Mouse (Mus musculus) adrenal gland, postnatal 25 days (tissue): ENCODE measurements around the gene Cd82. TPM values are rescaled to one million over a fixed set of nuclear protein-coding genes. Genes with fewer than 3 reads are reported as not detected.
A peak's percentile ranks its signal among the peaks of the same experiment; 100 is the strongest.

Experiments
- DNase-seq: peaks from one replicate; pipeline ENCODE4 v3.0.0; 2021; ENCODE audit warnings: mixed read lengths
- total RNA-seq: library from RNA; stranded (reverse); gene quantifications from 2 replicates; pipeline ENCODE4 v1.2.3, GENCODE M21; 2021

Cd82 gene
- total RNA-seq, 1 experiment from 2014 or later = 54.8 TPM

DNA sequence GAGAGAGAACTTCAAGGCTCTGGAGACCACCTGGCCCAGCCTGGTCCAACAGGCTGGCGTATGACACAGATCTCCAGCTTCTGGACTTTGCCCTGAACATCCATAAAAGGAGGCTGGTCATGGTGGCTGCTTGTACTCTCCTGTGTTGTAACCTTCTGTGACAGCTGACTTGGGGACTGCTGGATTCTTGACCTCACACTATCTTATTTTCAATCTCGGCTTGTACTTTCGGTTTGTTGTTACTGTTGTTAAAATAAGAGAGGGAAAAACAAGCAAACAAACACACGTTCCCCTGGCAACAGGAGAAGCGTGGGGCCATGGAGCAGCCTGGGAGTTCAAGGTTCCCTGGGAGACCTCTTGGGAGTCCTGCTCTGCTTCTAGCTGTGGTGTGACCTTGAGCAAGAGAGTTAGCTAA lies 17.7 kb downstream of the Cd82 start:
- DNase-seq = no peak

DNA sequence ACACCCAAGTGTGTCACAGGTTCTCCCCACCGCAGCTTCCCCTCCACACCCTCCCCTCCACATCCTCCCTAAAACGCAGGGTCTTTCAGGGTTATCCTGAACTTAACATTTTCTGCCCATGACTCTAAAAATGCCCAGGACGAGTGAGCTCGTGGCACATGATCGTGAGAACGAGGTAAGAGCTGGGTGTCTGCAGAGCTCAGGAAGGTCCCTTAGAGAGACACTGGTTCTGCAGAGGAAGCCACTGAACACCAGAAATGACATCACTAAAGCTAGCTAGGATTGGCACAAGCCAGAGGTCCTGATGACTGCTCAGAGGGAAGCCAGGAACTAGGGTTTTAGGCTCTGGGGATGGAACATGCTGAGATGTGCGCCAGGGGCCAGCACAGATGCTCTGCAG lies 18.7 kb downstream of the Cd82 start:
- no peak for DNase-seq

DNA sequence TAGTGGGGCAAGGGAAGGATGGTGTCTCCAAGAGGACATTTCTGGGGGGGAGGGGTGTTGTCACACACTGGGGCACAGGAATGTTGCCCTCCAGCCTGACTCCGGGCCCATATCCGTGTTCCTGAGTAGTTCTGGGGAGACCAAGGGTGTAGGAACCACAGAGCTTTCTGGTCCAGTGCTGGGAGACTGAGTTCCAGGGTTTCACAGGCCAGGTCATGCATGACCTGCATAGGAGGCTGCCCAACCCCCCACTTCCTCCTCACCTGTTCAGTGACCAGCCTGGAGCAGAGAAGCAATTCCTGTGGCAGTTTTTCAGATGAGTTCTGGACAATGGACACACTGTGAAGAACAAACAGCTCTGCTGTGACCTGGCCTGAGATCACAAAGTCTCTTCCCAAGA lies 19.8 kb downstream of the Cd82 start:
- DNase-seq = no peak

DNA sequence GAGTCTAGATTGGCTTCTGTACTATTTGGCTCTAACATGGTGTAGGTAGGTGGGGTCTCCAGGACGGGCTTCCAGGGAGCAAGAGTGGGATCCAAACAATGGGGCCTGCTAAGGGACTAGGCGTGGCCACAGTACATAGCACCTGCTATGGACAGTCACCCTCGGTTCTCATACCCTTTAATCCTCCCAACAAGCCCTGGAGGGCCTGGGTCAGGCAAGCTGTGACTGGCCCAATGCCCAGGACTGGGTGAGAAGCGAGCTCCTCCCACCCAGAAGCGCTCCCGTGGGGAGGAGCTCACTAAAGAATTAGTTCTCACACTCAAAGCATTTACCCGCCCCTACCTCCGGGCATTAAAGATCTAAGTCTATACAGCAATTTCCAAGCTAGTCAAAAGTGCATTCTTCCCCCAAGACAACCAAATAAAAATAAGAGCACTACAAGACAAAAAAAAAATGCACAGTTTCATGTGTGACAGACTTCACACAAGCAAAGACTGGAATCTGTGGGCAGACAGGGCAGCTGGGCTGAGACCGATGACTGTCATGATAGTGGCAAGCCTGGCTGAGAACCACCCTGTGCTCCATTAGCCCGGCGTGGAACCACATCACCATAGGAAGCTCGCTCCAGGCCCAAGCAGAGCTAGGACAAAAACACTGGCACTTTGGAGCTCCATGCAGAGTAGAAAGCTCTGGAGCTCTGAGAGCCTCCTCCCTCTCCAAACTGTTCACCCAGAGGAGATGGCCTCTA lies 23.0 kb downstream of the Cd82 start:
- peak; percentile 13 for DNase-seq

DNA sequence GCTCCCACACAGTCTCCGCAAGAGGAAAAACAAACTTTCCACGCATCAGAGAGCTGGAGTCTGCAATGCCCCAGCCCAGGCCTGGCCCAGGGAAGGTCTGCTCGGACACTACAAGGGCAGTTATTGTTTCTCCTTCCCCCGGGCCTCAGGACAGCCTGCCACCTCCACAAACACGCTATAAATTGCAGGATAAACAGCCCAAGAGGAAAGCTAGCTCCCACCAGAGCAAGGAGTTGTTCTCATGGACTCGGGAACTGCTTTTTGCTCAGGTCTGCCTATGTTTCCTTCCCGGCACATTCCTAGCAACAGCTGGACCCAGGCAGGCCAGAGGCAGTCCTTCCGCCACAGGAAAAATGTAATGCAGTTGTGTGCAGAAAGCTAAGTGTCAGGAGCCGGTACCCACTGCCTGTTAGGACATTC lies 23.6 kb downstream of the Cd82 start:
- no peak for DNase-seq

DNA sequence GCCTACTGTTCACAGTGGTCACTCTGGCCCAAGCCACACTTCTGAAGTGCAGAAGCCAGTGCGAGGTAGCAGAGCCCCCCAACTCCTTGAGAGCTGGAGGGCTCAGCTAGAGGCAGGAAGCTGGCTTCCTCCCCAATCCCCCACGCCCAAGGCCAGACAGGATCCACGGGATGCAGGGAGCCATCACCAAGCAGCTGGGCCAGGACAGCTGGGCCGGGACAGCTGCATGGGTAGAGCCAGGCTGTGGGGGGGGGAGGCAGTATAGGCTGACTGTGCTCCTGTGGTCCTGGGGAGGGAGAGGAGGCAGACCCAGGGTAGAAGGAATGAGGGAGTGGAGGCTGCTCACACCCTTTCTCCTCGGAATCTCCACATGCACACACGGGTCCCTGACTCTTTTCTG lies 24.6 kb downstream of the Cd82 start:
- no peak for DNase-seq

DNA sequence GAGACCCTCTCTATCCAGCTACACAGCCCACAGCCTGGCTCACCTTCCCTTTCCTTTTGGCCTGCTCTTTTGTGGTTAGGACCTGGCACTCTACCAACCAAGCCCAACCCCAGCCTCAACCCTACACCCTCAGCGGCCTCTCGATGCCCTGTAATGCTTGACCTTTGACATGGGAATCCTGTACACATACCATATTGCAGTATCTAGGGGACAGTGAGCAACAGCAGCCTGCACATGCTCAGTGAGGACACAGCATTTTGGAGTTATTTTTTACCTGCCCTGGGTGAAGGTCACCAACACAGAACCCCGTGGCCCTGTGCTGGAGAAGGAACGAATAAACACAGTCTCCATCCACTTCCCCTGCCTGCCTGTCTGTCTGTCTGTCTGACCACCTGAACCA lies 27.4 kb downstream of the Cd82 start:
- DNase-seq = no peak

DNA sequence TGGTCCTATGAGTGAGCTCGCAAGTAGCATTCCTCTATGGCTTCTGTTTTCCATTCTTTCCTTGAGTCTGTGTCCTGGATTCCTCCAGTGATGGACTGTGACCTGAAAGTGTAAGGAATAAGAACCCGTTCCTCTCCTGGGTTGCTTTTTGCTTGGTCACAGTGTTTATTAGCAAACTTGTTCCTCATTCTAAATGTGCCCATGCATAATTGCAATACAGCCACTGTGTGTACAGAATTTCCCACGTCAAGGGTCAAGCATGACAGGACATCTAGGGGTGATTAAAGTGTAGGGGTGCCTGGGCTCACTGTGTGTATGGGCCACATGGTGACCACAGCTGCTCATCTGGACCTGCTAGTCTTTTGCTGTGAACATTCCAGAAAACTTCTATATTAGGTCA lies 28.0 kb downstream of the Cd82 start:
- DNase-seq = no peak

DNA sequence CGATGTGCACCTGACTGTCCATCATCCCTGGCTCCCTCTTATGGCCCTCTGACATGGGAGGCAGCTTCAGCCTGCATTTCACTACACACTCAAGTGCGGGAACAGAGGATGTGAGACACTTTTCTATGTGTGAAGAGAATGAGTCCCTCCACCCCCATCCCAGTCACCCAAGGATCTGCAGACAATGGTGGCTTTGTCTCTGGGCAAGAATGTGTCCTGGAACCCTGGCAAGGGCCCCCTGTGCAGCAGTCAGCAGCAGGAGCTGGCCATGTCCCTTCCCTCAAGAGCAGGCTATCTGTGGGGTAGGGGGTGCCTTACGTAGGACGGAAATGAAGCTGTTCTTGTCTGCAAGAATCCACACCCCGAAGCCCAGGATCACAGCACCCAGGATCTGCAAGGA lies 29.4 kb downstream of the Cd82 start:
- DNase-seq = no peak

DNA sequence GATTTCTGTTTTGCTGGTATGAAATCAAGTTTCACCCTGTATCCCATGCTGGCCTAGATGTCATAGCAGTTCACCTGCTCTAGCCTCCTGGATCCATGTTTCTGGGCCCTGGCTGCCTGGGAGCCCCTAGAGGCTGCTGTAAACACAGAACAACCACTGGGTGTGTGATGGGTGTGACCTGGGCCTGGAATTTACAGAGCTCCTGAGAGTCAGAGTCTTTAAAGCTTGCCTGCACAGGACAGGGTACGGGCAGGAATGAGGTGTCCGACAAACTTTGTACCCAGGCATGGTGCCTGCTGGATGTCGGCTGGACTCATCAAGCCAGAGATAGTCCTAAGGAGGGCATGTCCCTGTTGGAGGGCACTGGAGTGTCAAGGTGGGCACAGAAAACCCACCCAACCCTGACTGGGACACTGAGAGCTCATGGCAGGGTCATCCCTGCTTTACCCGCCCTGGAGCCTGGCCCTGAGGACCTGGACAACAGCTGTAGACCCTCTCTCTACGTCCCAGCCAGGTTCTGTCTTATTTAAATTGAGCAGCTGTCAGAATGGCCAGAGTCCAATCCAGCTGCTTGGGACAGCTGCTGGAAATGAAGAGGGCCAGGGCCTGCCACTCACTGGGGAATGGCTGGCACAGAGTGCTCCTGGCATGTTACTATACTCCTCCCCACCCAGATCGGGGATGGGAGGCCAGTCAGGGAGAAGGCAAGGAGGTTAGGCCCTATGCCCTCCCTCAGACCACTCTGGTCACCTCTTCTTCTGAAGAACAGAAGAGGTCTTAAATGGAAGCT lies 30.1 kb downstream of the Cd82 start:
- no peak for DNase-seq

DNA sequence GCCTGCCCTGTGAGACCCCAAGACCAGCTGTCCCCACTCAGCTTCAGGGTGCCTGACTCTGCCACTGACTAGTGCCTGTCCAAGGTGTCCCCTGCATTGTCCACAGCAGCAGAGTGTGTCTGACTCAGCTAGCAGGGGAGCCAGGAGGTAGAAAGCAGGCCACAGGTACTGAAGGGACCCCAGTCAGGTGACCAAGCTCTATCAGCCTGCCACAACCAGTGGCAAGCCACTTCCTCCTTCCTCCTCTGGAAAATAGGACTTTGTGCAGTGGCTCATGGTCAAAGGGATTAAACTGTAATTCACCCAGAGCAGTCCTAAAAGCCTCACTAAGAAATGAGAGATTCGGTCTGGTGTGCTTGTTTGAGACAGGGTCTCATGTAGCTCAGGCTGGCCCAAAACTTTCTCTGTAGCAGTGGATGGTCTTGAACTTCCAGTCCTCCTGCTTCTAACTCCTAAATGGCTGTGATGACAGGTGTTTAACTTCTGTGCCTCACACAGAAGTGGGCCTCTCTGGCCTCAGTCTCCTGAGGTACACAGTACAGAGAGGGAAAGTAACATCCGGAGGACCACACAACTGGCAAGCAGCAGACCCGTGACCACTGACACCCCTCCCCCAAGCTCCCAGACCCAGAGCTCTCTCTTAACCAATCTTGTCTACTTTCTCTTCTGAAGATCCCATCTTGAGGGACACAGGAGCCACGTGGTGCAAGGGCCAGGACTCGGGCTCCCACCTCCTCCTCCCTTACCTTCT lies 31.2 kb downstream of the Cd82 start:
- DNase-seq = no peak

DNA sequence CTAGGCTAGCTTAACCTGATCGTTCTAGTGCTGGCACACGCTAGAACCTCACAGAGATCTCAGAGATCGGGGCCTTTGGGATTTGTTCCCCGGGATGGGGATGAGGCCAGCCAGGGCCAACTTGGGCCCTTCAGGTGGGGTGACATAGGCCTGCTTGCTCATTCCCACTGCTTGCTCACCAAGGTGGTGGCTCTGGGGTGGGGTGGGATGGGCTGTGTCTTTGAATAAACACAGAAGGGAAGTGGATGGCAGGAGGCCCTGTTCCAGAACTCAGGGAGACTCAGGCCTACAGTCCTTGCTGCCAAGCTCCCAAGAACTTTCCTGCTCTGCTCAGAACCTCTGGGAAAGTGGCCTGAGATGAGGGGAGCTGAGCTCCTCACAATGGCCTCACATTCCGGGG lies 31.9 kb downstream of the Cd82 start:
- DNase-seq = no peak

DNA sequence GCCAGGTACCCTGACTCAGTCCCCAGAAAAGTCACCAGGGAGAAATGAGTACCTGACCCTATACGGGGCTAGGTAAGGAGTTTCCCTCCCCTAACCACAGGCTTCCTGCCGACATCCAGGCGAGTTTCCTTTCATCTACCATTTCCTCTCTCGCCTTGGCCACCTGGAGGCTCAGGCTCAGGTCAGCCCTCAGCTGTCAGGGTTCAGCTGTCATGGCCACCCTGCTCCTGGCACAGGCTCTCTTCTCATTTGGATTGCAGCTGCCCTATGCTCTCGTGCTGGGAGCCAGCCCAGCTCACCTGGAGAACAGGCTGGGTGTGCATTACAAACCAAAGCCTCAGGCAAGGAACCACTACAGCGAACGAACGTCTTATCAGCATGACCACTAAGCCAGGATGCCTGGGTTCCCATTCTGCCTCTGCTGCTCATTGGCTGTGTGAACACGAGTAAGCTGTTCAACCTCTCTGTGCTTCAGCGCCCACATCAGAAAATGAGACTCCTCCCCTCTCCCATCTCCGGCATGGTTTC lies 34.9 kb downstream of the Cd82 start:
- DNase-seq = no peak

DNA sequence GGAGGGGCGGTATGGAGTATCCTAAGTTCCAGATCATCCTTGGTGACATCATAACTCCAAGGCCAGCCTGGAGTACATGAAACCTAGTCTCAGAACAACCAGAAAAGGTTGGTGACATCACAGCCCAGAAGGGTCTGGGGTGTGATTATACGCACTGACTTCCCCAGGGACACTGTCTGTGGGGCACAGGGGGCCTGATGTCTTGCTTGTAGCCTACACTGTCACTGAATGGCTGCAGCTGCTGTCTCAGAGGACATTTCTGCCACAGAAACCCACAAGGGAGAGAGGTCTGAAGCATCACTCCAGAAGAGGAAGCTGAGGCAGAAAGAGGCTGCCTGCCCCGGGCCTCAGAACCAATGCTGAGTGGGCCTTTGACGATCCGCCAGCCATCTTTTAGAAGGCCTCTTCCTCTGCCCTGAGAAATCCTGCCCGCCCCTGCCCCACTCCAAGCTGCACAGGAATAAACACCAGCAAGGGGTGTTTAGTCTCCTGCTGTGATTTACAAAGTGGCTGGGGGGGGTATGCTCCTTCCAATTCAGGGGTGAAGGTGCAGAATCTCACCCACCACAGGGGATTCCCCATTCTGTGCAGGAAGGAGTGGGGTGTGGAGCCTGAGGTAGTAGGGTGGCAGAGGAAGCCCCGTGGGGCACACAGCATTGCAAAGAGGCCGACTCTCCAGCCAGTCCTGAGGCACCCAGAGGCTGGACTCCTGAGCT lies 35.8 kb downstream of the Cd82 start:
- DNase-seq = no peak

DNA sequence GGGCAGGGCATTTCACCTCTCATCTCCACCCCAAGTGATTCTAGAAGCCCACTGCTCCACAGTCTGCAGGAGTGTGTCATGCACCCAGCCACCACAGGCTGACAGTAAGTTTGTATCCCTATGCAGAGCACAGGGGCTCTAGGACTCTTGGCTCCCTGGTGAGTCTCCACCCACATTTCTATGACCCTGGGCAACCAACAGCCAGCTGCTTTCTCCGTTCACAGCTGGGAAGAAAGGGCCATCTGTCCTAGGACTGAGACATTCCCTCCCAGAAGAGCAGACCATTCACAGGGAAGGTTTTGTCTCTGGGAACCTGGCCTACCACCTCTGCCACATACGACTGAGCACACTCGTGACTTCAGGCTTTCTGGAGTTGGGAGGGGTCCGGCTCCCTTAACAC lies 37.1 kb downstream of the Cd82 start:
- no peak for DNase-seq

DNA sequence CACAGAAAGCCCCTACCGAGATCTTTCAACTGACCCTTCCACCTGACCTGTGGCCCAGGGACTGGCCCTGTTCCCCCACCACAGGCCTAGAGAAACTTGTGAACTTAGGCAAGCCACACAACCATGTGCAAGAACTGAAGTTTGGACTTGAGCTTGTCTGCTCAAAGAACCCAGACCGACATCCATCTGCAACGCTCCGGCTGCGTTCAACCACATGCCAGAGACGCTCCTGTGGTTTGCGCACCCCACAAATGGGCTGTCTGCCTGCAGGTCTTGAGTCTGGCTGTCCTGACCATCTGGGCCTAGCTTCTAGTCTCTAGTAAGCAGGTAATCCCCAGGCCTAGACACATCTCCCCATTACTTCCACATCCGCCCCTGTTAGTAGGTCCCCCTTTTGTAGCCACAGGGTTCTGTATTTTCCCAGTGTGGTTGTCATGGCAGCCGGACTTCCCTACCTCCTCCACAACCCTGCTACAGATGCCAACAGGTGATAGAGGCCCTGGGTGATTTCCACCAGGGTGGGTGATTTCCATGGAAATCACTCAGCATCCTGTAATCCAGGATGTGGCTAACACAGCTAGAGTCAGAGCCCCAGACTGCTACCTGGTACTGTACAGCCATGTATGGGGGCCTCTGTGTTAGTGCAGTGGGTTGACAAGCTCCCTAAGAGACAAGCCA lies 38.5 kb downstream of the Cd82 start:
- no peak for DNase-seq

DNA sequence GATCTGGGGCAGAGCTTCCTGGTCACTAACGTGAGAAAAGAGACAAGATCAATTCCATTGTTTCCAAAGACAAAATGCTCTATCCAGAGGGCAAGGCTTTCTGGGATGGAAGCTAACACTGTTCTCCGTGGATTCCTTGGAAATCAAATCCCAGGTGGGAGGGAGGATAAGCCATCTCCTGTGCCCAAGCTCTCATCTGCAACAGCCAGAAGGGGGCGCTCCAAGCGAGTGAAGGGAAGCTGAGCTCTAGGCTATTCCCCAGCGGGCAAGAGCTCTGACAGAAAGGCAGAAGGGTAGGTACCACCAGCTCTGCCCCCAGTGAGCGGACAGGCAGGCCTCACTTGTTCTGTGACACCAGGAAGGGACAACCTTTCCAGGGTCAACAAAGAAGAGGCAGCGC lies 41.6 kb downstream of the Cd82 start:
- DNase-seq = peak; percentile 90

DNA sequence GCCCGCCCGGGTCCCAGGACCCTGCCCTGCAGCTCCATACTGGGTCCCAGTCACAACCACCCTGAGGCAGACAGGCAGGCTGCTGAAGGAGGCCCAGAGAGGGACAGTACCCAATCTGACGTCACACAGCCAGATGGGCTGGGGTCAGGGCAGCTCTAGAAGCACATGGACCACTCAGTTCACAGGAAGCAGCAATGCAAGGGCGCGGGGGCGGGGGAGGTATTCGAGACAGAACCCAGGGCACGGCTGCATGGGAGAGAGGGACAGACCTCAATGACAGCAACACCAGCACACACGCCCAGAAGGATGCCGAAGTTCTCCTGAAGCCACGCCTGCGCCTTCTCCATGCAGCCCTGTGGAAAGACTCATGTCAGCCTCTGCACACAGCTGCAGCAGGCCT lies 43.0 kb downstream of the Cd82 start:
- DNase-seq = no peak

DNA sequence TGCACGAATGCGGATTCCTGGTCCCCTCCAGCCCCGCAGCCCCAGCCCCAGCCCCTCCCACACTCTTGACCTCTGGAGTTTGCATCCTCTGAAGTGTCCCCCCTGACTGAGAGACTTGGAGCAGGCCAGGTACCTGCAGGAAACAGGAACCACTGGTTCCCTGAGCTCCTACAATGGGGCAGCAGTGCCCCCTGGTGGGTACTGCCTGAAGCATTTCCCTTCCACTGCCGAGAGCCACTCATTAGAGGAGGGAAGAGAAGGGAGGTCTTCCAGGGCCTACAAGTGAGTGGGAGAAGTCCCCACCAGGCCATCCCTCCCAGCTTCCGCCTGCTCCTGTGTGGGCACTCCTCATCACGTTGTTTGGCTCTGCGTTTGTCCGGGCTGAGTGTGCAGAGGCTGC lies 44.5 kb downstream of the Cd82 start:
- peak; percentile 85 for DNase-seq

DNA sequence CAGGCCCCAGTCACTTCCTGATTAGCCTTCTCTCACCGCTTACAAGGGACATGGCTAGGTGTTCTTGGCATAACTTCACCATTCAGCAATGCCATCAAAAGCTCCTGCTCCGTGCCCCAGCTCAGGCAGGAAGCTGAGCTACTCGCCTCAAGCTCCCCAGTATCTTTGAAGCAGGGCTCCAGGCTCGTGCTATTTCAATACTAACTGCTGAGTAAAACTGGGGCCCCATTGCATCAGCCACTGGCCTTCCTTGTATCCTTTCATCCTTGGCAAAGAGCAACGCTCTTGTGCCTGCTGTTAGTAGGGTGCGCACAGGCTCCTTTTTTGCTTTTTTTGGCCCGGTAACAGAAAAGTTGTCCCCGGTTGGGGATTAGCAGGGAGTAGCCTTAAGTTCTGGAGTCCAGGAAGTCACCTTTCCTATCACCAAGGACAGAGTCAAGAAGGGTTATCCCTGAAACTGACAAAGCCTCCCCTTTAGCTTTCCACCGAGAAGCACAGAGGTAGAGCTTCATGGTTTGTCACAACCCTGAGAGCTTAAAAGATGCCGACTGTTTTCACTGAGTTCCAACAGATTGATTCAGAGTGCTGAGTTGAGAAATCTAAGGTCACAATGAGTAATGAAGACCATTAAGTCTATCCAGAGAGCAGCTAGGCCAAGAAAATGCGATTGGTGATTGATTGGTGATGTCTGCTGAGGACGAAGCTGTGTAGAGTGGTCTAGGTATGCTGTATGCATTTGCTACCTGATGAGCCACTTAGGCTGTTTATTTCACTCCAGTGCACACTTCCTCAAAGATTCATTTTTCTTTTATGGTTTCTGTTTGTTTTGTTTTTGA lies 45.8 kb downstream of the Cd82 start:
- DNase-seq = peak; percentile 32

DNA sequence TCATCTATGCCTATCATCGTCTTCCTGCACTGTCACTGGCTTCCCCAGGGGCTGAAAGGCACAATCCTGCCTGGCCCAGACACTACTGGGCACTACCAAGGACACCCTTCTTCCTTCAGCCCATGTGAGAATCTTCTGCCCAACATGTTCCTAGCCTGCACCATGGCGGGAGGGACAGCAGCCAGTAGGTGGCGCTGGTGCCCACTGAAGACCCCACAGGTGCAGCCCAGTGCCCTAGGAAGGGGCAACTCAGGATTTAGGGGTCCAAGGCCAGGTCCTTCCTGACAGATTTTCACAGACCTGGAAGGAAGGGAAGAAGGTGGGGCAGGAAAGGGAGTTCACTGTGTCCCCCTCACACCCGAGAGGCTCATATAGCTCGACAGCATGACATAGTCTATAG lies 47.7 kb downstream of the Cd82 start:
- DNase-seq = peak; percentile 54
